Mouse (Mus musculus): ENCODE data around the gene Fto. TPM values are rescaled to one million over a fixed set of nuclear protein-coding genes. Genes with fewer than 3 reads are reported as not detected.

Gene Fto
- polyA plus RNA-seq, 1 experiment from 2014 or later: 56.1 TPM

- H3K4me2 ChIP-seq: no peak overlapping the region
- peaks cover 31% of the 10 kb centered on the region for H3K4me1 ChIP-seq (replicated peaks)
- no peaks in the 10 kb centered on the region for H3K27me3 ChIP-seq
- H3K4me3 ChIP-seq: no peak overlapping the region
- 45% methylated on average over 17 of the region's 17 CpGs for WGBS
- no peak overlapping the region for H3K27ac ChIP-seq
- no peaks in the 10 kb centered on the region for H3K36me3 ChIP-seq
- no peaks in the 10 kb centered on the region for H3K9me3 ChIP-seq (replicated peaks)
- no peak overlapping the region for H3K9ac ChIP-seq
- ATAC-seq (replicated peaks; ENCODE audit: insufficient number of reproducible peaks, insufficient read depth, low FRiP score, low read depth): no peak
Observed at GRCm38 (mm10) chr8:91576086-91576917, 263.0 kb downstream of the Fto start.

- ATAC-seq (replicated peaks; ENCODE audit: insufficient number of reproducible peaks, insufficient read depth, low FRiP score, low read depth): no peak
- no peaks in the 10 kb centered on the region for H3K27me3 ChIP-seq
- no peaks in the 10 kb centered on the region for H3K36me3 ChIP-seq
- no peak overlapping the region for H3K27ac ChIP-seq
- no peak overlapping the region for H3K4me2 ChIP-seq
- no peak overlapping the region for H3K9ac ChIP-seq
- no peaks in the 10 kb centered on the region for H3K9me3 ChIP-seq (replicated peaks)
- WGBS: 64% methylated on average over 6 of the region's 6 CpGs
- H3K4me1 ChIP-seq (replicated peaks): peaks cover 29% of the 10 kb centered on the region
- H3K4me3 ChIP-seq: no peak overlapping the region
Observed at GRCm38 (mm10) chr8:91576918-91577241, 263.6 kb downstream of the Fto start.

- WGBS: 91% methylated on average over 3 of the region's 3 CpGs
- H3K4me2 ChIP-seq: no peak overlapping the region
- no peak for ATAC-seq (replicated peaks; ENCODE audit: insufficient number of reproducible peaks, insufficient read depth, low FRiP score, low read depth)
Observed at GRCm38 (mm10) chr8:91577605-91578004, 264.3 kb downstream of the Fto start.

DNA sequence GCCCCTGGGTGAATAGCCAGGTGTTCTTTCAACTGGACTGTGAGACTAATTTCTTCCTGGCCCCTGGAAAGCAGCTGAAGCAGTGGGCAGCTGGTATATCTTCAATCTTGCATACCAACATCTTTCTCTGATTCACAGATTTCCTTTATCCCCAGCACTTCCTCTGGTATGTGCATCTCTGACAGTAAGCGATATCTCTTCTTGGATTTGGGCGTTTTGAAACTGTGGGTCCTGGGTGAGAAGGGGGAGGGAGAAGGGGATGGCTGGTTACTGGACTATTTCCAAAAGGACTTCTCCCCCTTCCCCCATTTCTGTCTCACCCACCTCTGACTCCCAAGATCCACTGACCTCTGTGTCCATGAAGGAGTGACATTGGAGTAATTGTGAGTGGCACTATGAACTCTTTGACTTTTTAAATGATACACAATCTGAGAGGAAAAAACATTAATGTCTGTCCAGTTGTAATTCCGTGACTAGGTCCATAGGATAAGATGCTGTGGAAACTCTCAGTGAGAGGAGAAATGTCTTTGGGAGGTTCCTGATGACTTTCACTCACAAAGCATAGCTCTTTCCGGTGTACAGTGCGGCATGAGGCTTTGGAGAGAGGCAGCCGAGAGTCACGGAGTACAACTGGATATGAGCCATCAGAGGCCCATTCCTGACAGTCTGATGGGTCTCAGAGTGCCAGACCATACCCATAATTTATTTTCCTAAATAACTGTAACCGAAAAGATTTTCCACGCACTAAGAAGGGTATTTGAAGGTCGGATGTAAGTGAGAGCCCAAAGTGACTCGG, 271.5 kb downstream of the Fto start:
- no peak overlapping the region for H3K27ac ChIP-seq
- no peaks in the 10 kb centered on the region for H3K9me3 ChIP-seq (replicated peaks)
- H3K4me3 ChIP-seq: no peak overlapping the region
- no peaks in the 10 kb centered on the region for H3K27me3 ChIP-seq
- no peak overlapping the region for H3K4me2 ChIP-seq
- H3K4me1 ChIP-seq (replicated peaks): peaks cover 11% of the 10 kb centered on the region; the same call in 1 of the 2 replicates
- H3K9ac ChIP-seq: no peak overlapping the region
- WGBS: 66% methylated on average over 11 of the region's 11 CpGs
- no peaks in the 10 kb centered on the region for H3K36me3 ChIP-seq
- no peak for ATAC-seq (replicated peaks; ENCODE audit: insufficient number of reproducible peaks, insufficient read depth, low FRiP score, low read depth)

More at GRCm38 (mm10) chr8:91577605-91578004, 264.3 kb downstream of the Fto start:
- Histone ChIP-seq H3K9ac (no peak overlapping the region), H3K27me3 (no peaks in the 10 kb centered on the region), H3K36me3 (no peaks in the 10 kb centered on the region), H3K9me3 (replicated peaks) (no peaks in the 10 kb centered on the region), H3K4me1 (replicated peaks) (peaks cover 26% of the 10 kb centered on the region), H3K27ac (no peak overlapping the region), H3K4me3 (no peak overlapping the region)

GRCm38 (mm10) chr8:91592436-91593105, 279.2 kb downstream of the Fto start:
- Histone ChIP-seq H3K9me3 (replicated peaks) (no peaks in the 10 kb centered on the region), H3K9ac (no peak overlapping the region), H3K27me3 (no peaks in the 10 kb centered on the region), H3K36me3 (no peaks in the 10 kb centered on the region), H3K4me2 (no peak overlapping the region), H3K4me1 (replicated peaks) (peaks cover 14% of the 10 kb centered on the region; the same call in 1 of the 2 replicates), H3K4me3 (no peak overlapping the region), H3K27ac (no peak overlapping the region)
- ATAC-seq (replicated peaks; ENCODE audit: insufficient number of reproducible peaks, insufficient read depth, low FRiP score, low read depth): no peak
- WGBS: 70% methylated on average over 10 of the region's 10 CpGs

GRCm38 (mm10) chr8:91593202-91593781, 280.0 kb downstream of the Fto start:
- WGBS: 62% methylated on average over 12 of the region's 12 CpGs
- no peak overlapping the region for H3K4me3 ChIP-seq
- no peak overlapping the region for H3K4me2 ChIP-seq
- no peak for ATAC-seq (replicated peaks; ENCODE audit: insufficient number of reproducible peaks, insufficient read depth, low FRiP score, low read depth)
- H3K27ac ChIP-seq: no peak overlapping the region
- H3K9ac ChIP-seq: no peak overlapping the region
- no peaks in the 10 kb centered on the region for H3K9me3 ChIP-seq (replicated peaks)
- H3K27me3 ChIP-seq: no peaks in the 10 kb centered on the region
- H3K36me3 ChIP-seq: no peaks in the 10 kb centered on the region
- peaks cover 14% of the 10 kb centered on the region; the same call in 1 of the 2 replicates for H3K4me1 ChIP-seq (replicated peaks)

- Histone ChIP-seq H3K4me2 (no peak overlapping the region), H3K4me3 (no peak overlapping the region), H3K36me3 (no peaks in the 10 kb centered on the region), H3K27me3 (no peaks in the 10 kb centered on the region), H3K27ac (no peak overlapping the region), H3K4me1 (replicated peaks) (no peaks in the 10 kb centered on the region; the same call in 1 of the 2 replicates), H3K9ac (no peak overlapping the region), H3K9me3 (replicated peaks) (no peaks in the 10 kb centered on the region)
- 79% methylated on average over 14 of the region's 14 CpGs for WGBS
- ATAC-seq (replicated peaks; ENCODE audit: insufficient number of reproducible peaks, insufficient read depth, low FRiP score, low read depth): no peak
Observed at GRCm38 (mm10) chr8:91599349-91599837, 286.1 kb downstream of the Fto start.

DNA sequence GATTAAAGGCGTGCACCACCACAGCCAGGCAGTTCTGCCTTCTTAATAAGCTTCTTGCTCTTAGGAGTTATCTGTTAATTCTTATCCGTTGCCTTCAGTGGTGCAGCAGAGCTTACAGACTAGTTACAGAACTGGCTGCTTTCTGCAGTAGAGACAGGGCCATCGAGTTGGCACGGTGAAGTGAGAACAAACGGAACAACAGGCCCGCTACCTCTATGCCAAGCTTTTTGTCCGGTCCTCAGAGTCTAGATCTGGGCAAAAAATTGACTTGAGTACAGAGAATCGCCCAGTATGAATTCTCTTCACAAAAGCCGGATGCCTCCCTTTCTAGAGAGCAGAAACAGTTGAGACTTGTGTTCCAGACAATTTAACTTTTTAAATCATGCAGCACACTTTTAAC, 290.4 kb downstream of the Fto start:
- Histone ChIP-seq H3K27me3 (no peaks in the 10 kb centered on the region), H3K36me3 (no peaks in the 10 kb centered on the region), H3K4me2 (no peak overlapping the region), H3K9ac (no peak overlapping the region), H3K4me1 (replicated peaks) (no peaks in the 10 kb centered on the region; the same call in 1 of the 2 replicates), H3K27ac (no peak overlapping the region), H3K9me3 (replicated peaks) (no peaks in the 10 kb centered on the region), H3K4me3 (no peak overlapping the region)
- 80% methylated on average over 9 of the region's 9 CpGs for WGBS
- ATAC-seq (replicated peaks; ENCODE audit: insufficient number of reproducible peaks, insufficient read depth, low FRiP score, low read depth): no peak

DNA sequence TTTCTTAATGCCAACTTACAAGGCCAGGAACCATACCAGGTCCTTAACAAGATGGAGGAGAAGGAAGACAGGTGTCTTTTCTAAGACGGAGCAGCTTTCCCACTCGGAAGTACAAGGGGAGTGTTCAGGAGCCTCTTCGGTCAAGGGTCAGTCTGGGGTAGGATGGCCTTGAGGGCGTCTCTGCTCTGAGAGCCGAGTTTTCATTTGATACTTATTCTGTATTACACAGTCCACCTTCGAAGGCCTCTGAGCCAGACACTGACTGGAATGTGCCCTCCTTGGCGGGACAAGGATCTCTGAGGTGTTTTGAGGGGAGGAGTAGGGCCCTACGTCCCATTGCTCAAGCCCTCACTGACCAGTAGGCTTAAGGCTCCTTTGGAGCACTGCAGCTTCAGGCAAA, 292.6 kb downstream of the Fto start:
- no peak overlapping the region for H3K4me2 ChIP-seq
- no peaks in the 10 kb centered on the region; the same call in 1 of the 2 replicates for H3K4me1 ChIP-seq (replicated peaks)
- no peak for ATAC-seq (replicated peaks; ENCODE audit: insufficient number of reproducible peaks, insufficient read depth, low FRiP score, low read depth)
- no peaks in the 10 kb centered on the region for H3K9me3 ChIP-seq (replicated peaks)
- H3K27ac ChIP-seq: no peak overlapping the region
- H3K4me3 ChIP-seq: no peak overlapping the region
- H3K36me3 ChIP-seq: no peaks in the 10 kb centered on the region
- no peak overlapping the region for H3K9ac ChIP-seq
- WGBS: 73% methylated on average over 8 of the region's 8 CpGs
- H3K27me3 ChIP-seq: no peaks in the 10 kb centered on the region

- H3K27me3 ChIP-seq: no peaks in the 10 kb centered on the region
- 71% methylated on average over 5 of the region's 5 CpGs for whole genome bisulfite sequencing
- H3K36me3 ChIP-seq: no peaks in the 10 kb centered on the region
- no peak overlapping the region for H3K9ac ChIP-seq
- H3K4me1 ChIP-seq (replicated peaks): no peaks in the 10 kb centered on the region; the same call in 1 of the 2 replicates
- H3K4me3 ChIP-seq: no peak overlapping the region
- no peaks in the 10 kb centered on the region for H3K9me3 ChIP-seq (replicated peaks)
- H3K4me2 ChIP-seq: no peak overlapping the region
- no peak for ATAC-seq (replicated peaks; ENCODE audit: insufficient number of reproducible peaks, insufficient read depth, low FRiP score, low read depth)
- H3K27ac ChIP-seq: no peak overlapping the region
Observed at GRCm38 (mm10) chr8:91607091-91607490, 293.8 kb downstream of the Fto start.

- Histone ChIP-seq H3K4me1 (replicated peaks) (peaks cover 9% of the 10 kb centered on the region), H3K9ac (no peak overlapping the region), H3K9me3 (replicated peaks) (no peaks in the 10 kb centered on the region), H3K4me3 (no peak overlapping the region), H3K27ac (no peak overlapping the region), H3K27me3 (no peaks in the 10 kb centered on the region), H3K4me2 (no peak overlapping the region), H3K36me3 (no peaks in the 10 kb centered on the region)
- ATAC-seq (replicated peaks; ENCODE audit: insufficient number of reproducible peaks, insufficient read depth, low FRiP score, low read depth): no peak
- WGBS: 42% methylated on average over 7 of the region's 7 CpGs
Observed at GRCm38 (mm10) chr8:91611191-91611590, 297.9 kb downstream of the Fto start.

All from heart, embryonic 15.5 days (tissue).